Mouse (Mus musculus) myocyte (in vitro differentiated cells): ENCODE data around the gene Pde3b.

Experiments used
- POLR2A ChIP-seq: IDR thresholded peaks from one replicate; pipeline ENCODE4 v1.6.1; 2011; ENCODE audit warnings: low read depth, mild to moderate bottlenecking, control low read depth, moderate library complexity; ENCODE audit not compliant: insufficient read length
- POLR2AphosphoS2 ChIP-seq: IDR thresholded peaks from one replicate; pipeline ENCODE4 v1.6.1; 2011; ENCODE audit warnings: low read depth, control low read depth; ENCODE audit not compliant: insufficient read length

DNA sequence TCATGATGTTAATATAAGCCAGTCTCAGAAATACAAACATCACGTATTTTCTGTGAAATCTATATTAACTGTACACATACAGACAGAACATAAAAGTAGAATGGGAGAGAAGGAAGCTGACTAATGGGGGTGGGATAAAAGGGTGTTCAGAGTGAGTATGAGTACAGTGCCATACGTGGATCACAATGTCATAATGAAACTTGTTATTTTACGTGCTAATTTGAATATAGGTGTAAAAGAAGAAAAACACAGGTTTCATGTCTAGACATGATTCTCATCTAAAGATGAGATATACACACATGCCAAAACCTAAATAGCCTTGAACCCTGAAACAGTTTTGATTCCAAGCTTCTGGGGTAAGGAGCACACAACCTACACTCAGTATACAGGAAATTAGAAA is 51.3 kb downstream of the Pde3b start:
- no peak for TF ChIP-seq POLR2A
- TF ChIP-seq POLR2AphosphoS2 = no peak
